In genomic region chr5:34197243-34197642, GRCm38 (mm10) we compare ENCODE assay signal across 11 mouse cellular contexts. TPM values are rescaled to one million over a fixed set of nuclear protein-coding genes. Genes with fewer than 3 reads are reported as not detected.
DNase-seq lines count a peak whose midpoint lies in the region; ATAC-seq and TF ChIP-seq lines count a peak whose summit lies in the region.
"Had no signal": no experiment of that assay in that cellular context is flagged by ENCODE, and none has a peak within 500 bp of the region (broad histone marks: within the 10 kb centered on the region; RNA-seq: fewer than 3 reads in every experiment).

No protein-coding gene starts in this region.

- H3K36me3 ChIP-seq in limb, embryonic 13.5 days: no peaks in the 10 kb centered on the region
- no peaks in the 10 kb centered on the region for H3K36me3 ChIP-seq in limb, embryonic 10.5 days
- no peaks in the 10 kb centered on the region; the same call in 1 of the 2 replicates for H3K36me3 ChIP-seq in forebrain, postnatal 0 days (ENCODE audit: insufficient read depth)
- no peaks in the 10 kb centered on the region for H3K36me3 ChIP-seq in intestine, postnatal 0 days (ENCODE audit: control insufficient read depth, insufficient read depth)
- H3K36me3 ChIP-seq: embryonic facial prominence, embryonic 12.5 days; hindbrain, embryonic 15.5 days; limb, embryonic 15.5 days had no signal

- H3K27me3 ChIP-seq in limb, embryonic 13.5 days: no peaks in the 10 kb centered on the region
- no peaks in the 10 kb centered on the region for H3K27me3 ChIP-seq in limb, embryonic 10.5 days (ENCODE audit: low read depth, poor library complexity, severe bottlenecking)
- H3K27me3 ChIP-seq in forebrain, postnatal 0 days (ENCODE audit: insufficient read depth, low read length): no peaks in the 10 kb centered on the region
- H3K27me3 ChIP-seq in intestine, postnatal 0 days (replicated peaks; ENCODE audit: control insufficient read depth, insufficient read depth, low read length): no peaks in the 10 kb centered on the region
- H3K27me3 ChIP-seq: embryonic facial prominence, embryonic 12.5 days; hindbrain, embryonic 15.5 days; limb, embryonic 15.5 days had no signal

- no peak for TF ChIP-seq CTCF in forebrain, postnatal 0 days (IDR thresholded peaks at IDR 0.05; ENCODE audit: low read depth)
- no peak for TF ChIP-seq CTCF in intestine, postnatal 0 days (IDR thresholded peaks at IDR 0.05; ENCODE audit: low read depth)

- no peaks in the 10 kb centered on the region for H3K4me1 ChIP-seq in limb, embryonic 13.5 days
- no peaks in the 10 kb centered on the region for H3K4me1 ChIP-seq in limb, embryonic 10.5 days
- H3K4me1 ChIP-seq in forebrain, postnatal 0 days (ENCODE audit: insufficient read depth): no peaks in the 10 kb centered on the region
- H3K4me1 ChIP-seq in intestine, postnatal 0 days (replicated peaks; ENCODE audit: control insufficient read depth, insufficient read depth, low read length): no peaks in the 10 kb centered on the region
- H3K4me1 ChIP-seq: embryonic facial prominence, embryonic 12.5 days; hindbrain, embryonic 15.5 days; limb, embryonic 15.5 days had no signal

- H3K9me3 ChIP-seq in limb, embryonic 13.5 days: no peaks in the 10 kb centered on the region
- H3K9me3 ChIP-seq in limb, embryonic 10.5 days (replicated peaks): no peaks in the 10 kb centered on the region
- H3K9me3 ChIP-seq in forebrain, postnatal 0 days (ENCODE audit: low read length): no peaks in the 10 kb centered on the region
- no peaks in the 10 kb centered on the region for H3K9me3 ChIP-seq in intestine, postnatal 0 days (ENCODE audit: control insufficient read depth)
- H3K9me3 ChIP-seq: embryonic facial prominence, embryonic 12.5 days; hindbrain, embryonic 15.5 days; limb, embryonic 15.5 days had no signal

- DNase-seq in limb, embryonic 10.5 days (ENCODE audit: low spot score): no peak
- peak; percentile 65 for DNase-seq in forebrain, postnatal 0 days
- DNase-seq in left cerebral cortex, adult 9 months (ENCODE audit: low spot score in 2 of 2): peak; percentile 81 to 91
- peak; percentile 50 for DNase-seq in thymus, postnatal 14 days
- no peak for DNase-seq in neural tube, embryonic 10.5 days (ENCODE audit: extremely low spot score, low spot score)
- no peak for DNase-seq in adrenal gland, adult (ENCODE audit: inconsistent age in 2 of 2, low spot score in 1 of 2)

- H3K4me2 ChIP-seq in limb, embryonic 13.5 days (replicated peaks): no peak overlapping the region
- no peak overlapping the region for H3K4me2 ChIP-seq in forebrain, postnatal 0 days (ENCODE audit: low read depth)
- no peak overlapping the region for H3K4me2 ChIP-seq in intestine, postnatal 0 days (replicated peaks; ENCODE audit: low read depth)
- H3K4me2 ChIP-seq: embryonic facial prominence, embryonic 12.5 days; hindbrain, embryonic 15.5 days; limb, embryonic 15.5 days had no signal

- WGBS in limb, embryonic 13.5 days: 77% methylated on average over 4 of the region's 4 CpGs
- 79% methylated on average over 4 of the region's 4 CpGs for WGBS in limb, embryonic 10.5 days
- WGBS in forebrain, postnatal 0 days: 64% methylated on average over 4 of the region's 4 CpGs
- WGBS in intestine, postnatal 0 days: 81% methylated on average over 4 of the region's 4 CpGs

- 0 out of 2 replicates have a peak overlapping the region, but pooled peaks have one; percentile 13 for H3K9ac ChIP-seq in limb, embryonic 13.5 days
- H3K9ac ChIP-seq in forebrain, postnatal 0 days: no peak overlapping the region
- no peak overlapping the region for H3K9ac ChIP-seq in intestine, postnatal 0 days (ENCODE audit: low read depth, low read length)
- H3K9ac ChIP-seq: embryonic facial prominence, embryonic 12.5 days; hindbrain, embryonic 15.5 days; limb, embryonic 15.5 days had no signal

- no peak overlapping the region for H3K27ac ChIP-seq in limb, embryonic 13.5 days
- no peak overlapping the region for H3K27ac ChIP-seq in limb, embryonic 10.5 days
- no peak overlapping the region for H3K27ac ChIP-seq in forebrain, postnatal 0 days (ENCODE audit: low read depth, low read length)
- H3K27ac ChIP-seq in intestine, postnatal 0 days (ENCODE audit: low read depth, low read length): no peak overlapping the region
- H3K27ac ChIP-seq: embryonic facial prominence, embryonic 12.5 days; hindbrain, embryonic 15.5 days; limb, embryonic 15.5 days had no signal

- no peak for ATAC-seq in limb, embryonic 13.5 days (ENCODE audit: low FRiP score, low read depth)
- ATAC-seq in forebrain, postnatal 0 days: peak; percentile 81
- ATAC-seq in intestine, postnatal 0 days: no peak

- no peak overlapping the region for H3K4me3 ChIP-seq in limb, embryonic 13.5 days
- H3K4me3 ChIP-seq in limb, embryonic 10.5 days: no peak overlapping the region
- H3K4me3 ChIP-seq in forebrain, postnatal 0 days (ENCODE audit: low read depth, low read length): no peak overlapping the region
- no peak overlapping the region for H3K4me3 ChIP-seq in intestine, postnatal 0 days (ENCODE audit: low read depth, low read length)
- H3K4me3 ChIP-seq: embryonic facial prominence, embryonic 12.5 days; hindbrain, embryonic 15.5 days; limb, embryonic 15.5 days had no signal

RNA-seq across cellular contexts. Expression of gene Mxd4, which starts 9.7 kb away (rescaled TPM):
- polyA plus RNA-seq in limb, embryonic 13.5 days (2015; fragmentation: Nextera tagmentation; extraction: Ambion mirVana): 36.4 and 39.6 TPM in 2 replicates
- polyA plus RNA-seq in limb, embryonic 10.5 days (2016; fragmentation: Nextera tagmentation; extraction: Ambion mirVana): 13.2 and 25.3 TPM in 2 replicates
- total RNA-seq in forebrain, postnatal 0 days (2014; rRNA removed): 75.9 and 88.9 TPM in 2 replicates
- 18.1 and 23.7 TPM in 2 replicates for polyA plus RNA-seq in forebrain, postnatal 0 days (2015; fragmentation: Nextera tagmentation; extraction: Ambion mirVana)
- 14.1 and 17.7 TPM in 2 replicates for polyA plus RNA-seq in intestine, postnatal 0 days (2015; fragmentation: Nextera tagmentation; extraction: Ambion mirVana)

RNA-seq across cellular contexts. Expression of gene Haus3, which starts 27.9 kb away (rescaled TPM):
- polyA plus RNA-seq in limb, embryonic 13.5 days (2015; fragmentation: Nextera tagmentation; extraction: Ambion mirVana): 36.8 and 39.1 TPM in 2 replicates
- 56.7 and 58.0 TPM in 2 replicates for polyA plus RNA-seq in limb, embryonic 10.5 days (2016; fragmentation: Nextera tagmentation; extraction: Ambion mirVana)
- total RNA-seq in forebrain, postnatal 0 days (2014; rRNA removed): 6.0 and 11.4 TPM in 2 replicates
- polyA plus RNA-seq in forebrain, postnatal 0 days (2015; fragmentation: Nextera tagmentation; extraction: Ambion mirVana): 7.9 and 9.1 TPM in 2 replicates
- polyA plus RNA-seq in intestine, postnatal 0 days (2015; fragmentation: Nextera tagmentation; extraction: Ambion mirVana): 9.6 and 10.1 TPM in 2 replicates

RNA-seq across cellular contexts. Expression of gene Poln, which starts 28.0 kb away (rescaled TPM):
- 0.52 and 0.84 TPM in 2 replicates for polyA plus RNA-seq in limb, embryonic 13.5 days (2015; fragmentation: Nextera tagmentation; extraction: Ambion mirVana)
- 0.59 and 0.63 TPM in 2 replicates for polyA plus RNA-seq in limb, embryonic 10.5 days (2016; fragmentation: Nextera tagmentation; extraction: Ambion mirVana)
- 0.05 and 0.15 TPM in 2 replicates for total RNA-seq in forebrain, postnatal 0 days (2014; rRNA removed)
- 0.13 and 0.48 TPM in 2 replicates for polyA plus RNA-seq in forebrain, postnatal 0 days (2015; fragmentation: Nextera tagmentation; extraction: Ambion mirVana)
- polyA plus RNA-seq in intestine, postnatal 0 days (2015; fragmentation: Nextera tagmentation; extraction: Ambion mirVana): 0.41 TPM in 1 of 2 replicates, not detected in the other

Comparison
In these comparisons a context has a peak if more than half of its experiments do, and no peak if none do; other contexts are left out.
1. DNase-seq: peak in forebrain, postnatal 0 days (single experiment), left cerebral cortex, adult 9 months (2 of 2) and thymus, postnatal 14 days (single experiment); none in limb, embryonic 10.5 days (single experiment), neural tube, embryonic 10.5 days (single experiment) and adrenal gland, adult (0 of 2).